Mouse (Mus musculus) lung, adult 2 months (tissue): ENCODE measurements around the gene Plekhg6.

Experiments
- CTCF ChIP-seq: fragments of 200-500 bp; IDR thresholded peaks from 2 replicates; pipeline ENCODE4 v1.5.1; 2011; ENCODE audit warnings: mild to moderate bottlenecking, low read length, control low read depth; ENCODE audit not compliant: insufficient read depth
- POLR2A ChIP-seq: fragments of 200-500 bp; IDR thresholded peaks from 2 replicates; pipeline ENCODE4 v1.6.1; 2011; ENCODE audit warnings: low read depth, mild to moderate bottlenecking, control low read depth, low read length, borderline replicate concordance; ENCODE audit errors: extremely low read depth

GRCm38 (mm10) chr6:125359999-125360398, 20.6 kb downstream of the Plekhg6 start:
- TF ChIP-seq CTCF, result no peak
- TF ChIP-seq POLR2A, result no peak
